Mouse (Mus musculus) MEL (cell line): ENCODE data around the gene Slc35b4. TPM values are rescaled to one million over a fixed set of nuclear protein-coding genes. Genes with fewer than 3 reads are reported as not detected.

ENCODE experiments used
- DNase-seq: peaks from one replicate; pipeline ENCODE4 v3.0.0; 2011; ENCODE audit warnings: low read depth, low spot score
- H3K27ac ChIP-seq: 2 replicates; pipeline ENCODE4 v1.5.1; 2012; ENCODE audit warnings: low read depth, mild to moderate bottlenecking, control low read depth, low read length, moderate library complexity; ENCODE audit not compliant: control insufficient read depth
- H3K27me3 ChIP-seq, 2 experiments: fragments of 150-350 bp in 1 of 2; sonication (generic) in 1 of 2; 2 replicates each; pipeline ENCODE4 v1.6.1; 2012; ENCODE audit warnings: low read length in 2 of 2, mild to moderate bottlenecking in 2 of 2, improper control_type of control experiment in 1 of 2, moderate library complexity in 1 of 2; ENCODE audit not compliant: insufficient read depth in 2 of 2, control insufficient read depth in 1 of 2
- H3K36me3 ChIP-seq, 2 experiments: 2 replicates each; pipeline ENCODE4 v1.6.1; 2012 to 2014; ENCODE audit warnings: low read length in 2 of 2, improper control_type of control experiment in 1 of 2, inconsistent platforms in 1 of 2, mild to moderate bottlenecking in 1 of 2; ENCODE audit not compliant: insufficient read depth in 2 of 2, control insufficient read depth in 1 of 2
- H3K4me1 ChIP-seq, 2 experiments: fragments of 150-350 bp in 1 of 2; sonication (generic) in 1 of 2; 2 replicates each; pipeline ENCODE4 v1.6.1; 2012; ENCODE audit warnings: low read length in 2 of 2, improper control_type of control experiment in 1 of 2, mild to moderate bottlenecking in 1 of 2; ENCODE audit not compliant: insufficient read depth in 2 of 2, control insufficient read depth in 1 of 2
- H3K4me3 ChIP-seq, 2 experiments: fragments of 150-350 bp in 1 of 2; sonication (generic) in 1 of 2; 2 replicates each; pipeline ENCODE4 v1.5.1; 2012; ENCODE audit warnings: low read depth in 2 of 2, low read length in 2 of 2, mild to moderate bottlenecking in 2 of 2, moderate library complexity in 2 of 2, control low read depth in 1 of 2, improper control_type of control experiment in 1 of 2; ENCODE audit not compliant: control insufficient read depth in 1 of 2, insufficient read depth in 1 of 2
- H3K79me2 ChIP-seq: 2 replicates; pipeline ENCODE4 v1.6.1; 2012; ENCODE audit warnings: mild to moderate bottlenecking, low read length, moderate library complexity; ENCODE audit not compliant: control insufficient read depth, poor library complexity, insufficient read depth
- H3K9ac ChIP-seq: 2 replicates; pipeline ENCODE4 v1.6.1; 2012; ENCODE audit warnings: low read depth, mild to moderate bottlenecking, control low read depth, low read length, moderate library complexity; ENCODE audit not compliant: control insufficient read depth, poor library complexity, severe bottlenecking
- H3K9me3 ChIP-seq: fragments of 150-350 bp; sonication (generic); replicated peaks from 2 replicates; pipeline ENCODE4 v1.6.1; 2012; ENCODE audit warnings: mild to moderate bottlenecking, low read length, improper control_type of control experiment, moderate library complexity; ENCODE audit not compliant: insufficient read depth
- CHD1 ChIP-seq: IDR thresholded peaks from 2 replicates; pipeline ENCODE4 v1.6.1; 2012; ENCODE audit warnings: low read depth, mild to moderate bottlenecking, inconsistent platforms, low read length, improper control_type of control experiment
- CHD2 ChIP-seq: IDR thresholded peaks from 2 replicates; pipeline ENCODE4 v1.6.1; 2011; ENCODE audit warnings: low read length, improper control_type of control experiment
- CTCF ChIP-seq, 3 experiments: IDR thresholded peaks in 2 of 3; conservative IDR thresholded peaks in 1 of 3; 2 replicates each; pipeline ENCODE4 v1.5.1; 2011 to 2012; ENCODE audit warnings: low read length in 3 of 3, low read depth in 2 of 3, mild to moderate bottlenecking in 2 of 3, improper control_type of control experiment in 1 of 3, inconsistent platforms in 1 of 3, mixed read lengths in 1 of 3, moderate library complexity in 1 of 3; ENCODE audit not compliant: control insufficient read depth in 1 of 3, insufficient read depth in 1 of 3, poor library complexity in 1 of 3, severe bottlenecking in 1 of 3
- E2F4 ChIP-seq: IDR thresholded peaks from 2 replicates; pipeline ENCODE4 v1.6.1; 2011; ENCODE audit warnings: low read depth, low read length, improper control_type of control experiment, borderline replicate concordance
- ELF1 ChIP-seq: IDR thresholded peaks from 2 replicates; pipeline ENCODE4 v1.6.1; 2014; ENCODE audit warnings: low read depth, mild to moderate bottlenecking, inconsistent platforms, low read length, improper control_type of control experiment, moderate library complexity
- EP300 ChIP-seq, 2 experiments: IDR thresholded peaks; 2 replicates each; pipeline ENCODE4 v1.6.1; 2011; ENCODE audit warnings: improper control_type of control experiment in 2 of 2, low read length in 2 of 2, low read depth in 1 of 2, mild to moderate bottlenecking in 1 of 2
- ETS1 ChIP-seq: IDR thresholded peaks from 2 replicates; pipeline ENCODE4 v1.6.1; 2012; ENCODE audit warnings: low read depth, mild to moderate bottlenecking, inconsistent platforms, low read length, improper control_type of control experiment, moderate library complexity
- GABPA ChIP-seq: IDR thresholded peaks from 2 replicates; pipeline ENCODE4 v1.6.1; 2012; ENCODE audit warnings: low read depth, mild to moderate bottlenecking, inconsistent platforms, low read length, improper control_type of control experiment, moderate library complexity
- GATA1 ChIP-seq: IDR thresholded peaks from 2 replicates; pipeline ENCODE4 v1.6.1; 2011; ENCODE audit warnings: low read depth, low read length, improper control_type of control experiment
- HCFC1 ChIP-seq: IDR thresholded peaks from 2 replicates; pipeline ENCODE4 v1.6.1; 2012; ENCODE audit warnings: low read depth, mild to moderate bottlenecking, inconsistent platforms, low read length, improper control_type of control experiment, moderate library complexity
- JUND ChIP-seq: IDR thresholded peaks from 2 replicates; pipeline ENCODE4 v1.6.1; 2011; ENCODE audit warnings: low read depth, mild to moderate bottlenecking, improper control_type of control experiment, low read length
- MAFK ChIP-seq: IDR thresholded peaks from 2 replicates; pipeline ENCODE4 v1.6.1; 2011; ENCODE audit warnings: low read depth, mild to moderate bottlenecking, low read length, improper control_type of control experiment, borderline replicate concordance
- MAZ ChIP-seq: IDR thresholded peaks from 2 replicates; pipeline ENCODE4 v1.6.1; 2012; ENCODE audit warnings: low read depth, mild to moderate bottlenecking, inconsistent platforms, low read length, improper control_type of control experiment
- MEF2A ChIP-seq: IDR thresholded peaks from 2 replicates; pipeline ENCODE4 v1.6.1; 2014; ENCODE audit warnings: low read depth, mild to moderate bottlenecking, inconsistent platforms, low read length, improper control_type of control experiment; ENCODE audit not compliant: poor library complexity, insufficient replicate concordance, severe bottlenecking; ENCODE audit errors: extremely low read depth
- MXI1 ChIP-seq: IDR thresholded peaks from 2 replicates; pipeline ENCODE4 v1.6.1; 2011; ENCODE audit warnings: mild to moderate bottlenecking, low read depth, low read length, improper control_type of control experiment
- MYB ChIP-seq: IDR thresholded peaks from 2 replicates; pipeline ENCODE4 v1.6.1; 2011; ENCODE audit warnings: mild to moderate bottlenecking, low read depth, low read length, improper control_type of control experiment
- NELFE ChIP-seq: IDR thresholded peaks from 2 replicates; pipeline ENCODE4 v1.6.1; 2011; ENCODE audit warnings: low read depth, low read length, improper control_type of control experiment
- NRF1 ChIP-seq: IDR thresholded peaks from 2 replicates; pipeline ENCODE4 v1.6.1; 2014; ENCODE audit warnings: low read depth, mild to moderate bottlenecking, inconsistent platforms, low read length, improper control_type of control experiment, moderate library complexity; ENCODE audit not compliant: poor library complexity, insufficient read depth, severe bottlenecking
- POLR2A ChIP-seq, 2 experiments: IDR thresholded peaks; 2 replicates each; pipeline ENCODE4 v1.6.1; 2011 to 2012; ENCODE audit warnings: low read length in 2 of 2, mild to moderate bottlenecking in 2 of 2, control low read depth in 1 of 2, improper control_type of control experiment in 1 of 2, low read depth in 1 of 2, moderate library complexity in 1 of 2; ENCODE audit not compliant: control insufficient read depth in 1 of 2, insufficient read depth in 1 of 2, poor library complexity in 1 of 2
- POLR2AphosphoS2 ChIP-seq: IDR thresholded peaks from 2 replicates; pipeline ENCODE4 v1.6.1; 2011; ENCODE audit warnings: low read length, improper control_type of control experiment
- POLR2AphosphoS5 ChIP-seq: IDR thresholded peaks from 2 replicates; pipeline ENCODE4 v1.6.1; 2012; ENCODE audit warnings: low read depth, borderline replicate concordance, mild to moderate bottlenecking, inconsistent platforms, low read length, moderate library complexity, mixed read lengths
- RAD21 ChIP-seq: IDR thresholded peaks from 2 replicates; pipeline ENCODE4 v1.6.1; 2011; ENCODE audit warnings: mild to moderate bottlenecking, low read depth, low read length, improper control_type of control experiment
- SIN3A ChIP-seq: IDR thresholded peaks from 2 replicates; pipeline ENCODE4 v1.6.1; 2012; ENCODE audit warnings: low read length, improper control_type of control experiment, inconsistent platforms
- SMC3 ChIP-seq: IDR thresholded peaks from 2 replicates; pipeline ENCODE4 v1.6.1; 2011; ENCODE audit warnings: low read depth, low read length, improper control_type of control experiment
- TBP ChIP-seq: IDR thresholded peaks from 2 replicates; pipeline ENCODE4 v1.8.0; 2011; ENCODE audit warnings: low read depth, low read length, improper control_type of control experiment
- UBTF ChIP-seq: IDR thresholded peaks from 2 replicates; pipeline ENCODE4 v1.6.1; 2012; ENCODE audit warnings: low read depth, mild to moderate bottlenecking, inconsistent platforms, low read length, improper control_type of control experiment, moderate library complexity, borderline replicate concordance; ENCODE audit not compliant: insufficient read depth
- USF1 ChIP-seq: IDR thresholded peaks from 2 replicates; pipeline ENCODE4 v1.6.1; 2014; ENCODE audit warnings: low read depth, mild to moderate bottlenecking, inconsistent platforms, low read length, improper control_type of control experiment, moderate library complexity
- ZC3H11A ChIP-seq: IDR thresholded peaks from 2 replicates; pipeline ENCODE4 v1.6.1; 2012; ENCODE audit warnings: low read depth, mild to moderate bottlenecking, inconsistent platforms, low read length, improper control_type of control experiment
- ZMIZ1 ChIP-seq: IDR thresholded peaks from 2 replicates; pipeline ENCODE4 v1.6.1; 2012; ENCODE audit warnings: low read depth, mild to moderate bottlenecking, inconsistent platforms, low read length, improper control_type of control experiment, moderate library complexity
- polyA plus RNA-seq, 2 experiments: library from polyadenylated mRNA; stranded (reverse) in 1 of 2; unstranded in 1 of 2; fragments of >175 nt in 1 of 2; fragments of >200 nt in 1 of 2; gene quantifications; 2 replicates each; pipeline versions ENCODE4 v1.2.1 to v1.2.4; 2012; ENCODE audit warnings: low replicate concordance in 2 of 2, low read depth in 1 of 2; ENCODE audit not compliant: insufficient read length in 2 of 2, insufficient read depth in 1 of 2, missing spikeins in 1 of 2
- total RNA-seq: library from RNA; depleted of rRNA; stranded (reverse); fragments of 300-350 nt; gene quantifications from 2 replicates; pipeline ENCODE4 v1.2.3, GENCODE M21; 2012

Gene Slc35b4
- total and polyA plus RNA-seq, 3 experiments = 6.1 to 10.7 TPM; not detected in 1

GRCm38 (mm10) chr6:34116838-34117478 lies 60.0 kb downstream of the Slc35b4 start:
- Histone ChIP-seq H3K4me1 (no peaks in the 10 kb centered on the region), H3K79me2 (no peaks in the 10 kb centered on the region), H3K27me3 (peaks cover 1 to 8% of the 10 kb centered on the region in 2 experiments; a peak in 3 of 4 replicates), H3K4me3 (no peak overlapping the region), H3K9ac (no peak overlapping the region), H3K36me3 (no peaks in the 10 kb centered on the region), H3K27ac (no peak overlapping the region), H3K9me3 (no peaks in the 10 kb centered on the region)
- peak; percentile 2 for DNase-seq
- no peak for TF ChIP-seq CHD2
- no peak for TF ChIP-seq SIN3A
- no peak for TF ChIP-seq JUND
- TF ChIP-seq EP300 (IDR thresholded peaks at IDR 0.05; ENCODE audit: low read depth in 1 of 2, low read length in 2 of 2) = no peak
- no peak for TF ChIP-seq SMC3
- no peak for TF ChIP-seq GATA1
- no peak for TF ChIP-seq USF1
- TF ChIP-seq NELFE = no peak
- no peak for TF ChIP-seq ZC3H11A
- TF ChIP-seq MAFK = no peak
- no peak for TF ChIP-seq CHD1
- TF ChIP-seq TBP = no peak
- no peak for TF ChIP-seq MYB
- no peak for TF ChIP-seq ZMIZ1
- no peak for TF ChIP-seq MXI1
- no peak for TF ChIP-seq HCFC1
- TF ChIP-seq UBTF = no peak
- TF ChIP-seq NRF1 = no peak

DNA sequence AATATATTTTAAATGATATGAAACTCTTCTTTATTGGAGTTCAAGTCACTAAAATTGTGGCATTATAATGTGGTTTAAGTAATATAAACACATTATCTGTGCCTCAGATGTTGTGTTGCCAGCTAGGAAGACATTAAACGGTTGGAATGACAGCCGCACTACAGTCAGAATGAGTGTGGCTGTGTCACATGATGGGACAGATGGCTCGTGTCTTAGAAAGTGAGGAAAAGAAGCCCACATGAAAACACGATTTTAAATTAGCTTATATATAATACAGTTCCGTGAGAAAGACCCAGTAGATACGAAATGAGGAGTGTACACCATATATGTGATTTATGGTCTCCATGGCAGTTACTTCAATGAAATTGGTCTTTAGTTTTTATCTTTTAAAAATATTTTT lies 65.5 kb downstream of the Slc35b4 start:
- no peak for DNase-seq
- TF ChIP-seq ETS1 (no peak), MEF2A (no peak), JUND (no peak), GATA1 (no peak), GABPA (no peak), CHD2 (no peak), CTCF (IDR thresholded peaks at IDR 0.05 in 2 of 3, conservative IDR thresholded peaks at IDR 0.05 in 1 of 3; ENCODE audit: control insufficient read depth in 1 of 3, insufficient read depth in 1 of 3, low read depth in 2 of 3, low read length in 3 of 3, poor library complexity in 1 of 3, severe bottlenecking in 1 of 3) (no peak), ELF1 (no peak), MYB (no peak), POLR2AphosphoS2 (no peak), MAFK (no peak), UBTF (no peak), CHD1 (no peak), POLR2AphosphoS5 (no peak), MAZ (no peak), SIN3A (no peak), POLR2A (IDR thresholded peaks at IDR 0.05; ENCODE audit: control insufficient read depth in 1 of 2, insufficient read depth in 1 of 2, low read depth in 1 of 2, low read length in 2 of 2, poor library complexity in 1 of 2) (no peak), RAD21 (no peak), HCFC1 (no peak), E2F4 (no peak)
- no peaks in the 10 kb centered on the region for H3K79me2 ChIP-seq
- no peaks in the 10 kb centered on the region for H3K9me3 ChIP-seq
- no peaks in the 10 kb centered on the region for H3K36me3 ChIP-seq
- H3K9ac ChIP-seq = no peak overlapping the region
- H3K4me1 ChIP-seq = no peaks in the 10 kb centered on the region
- no peak overlapping the region for H3K27ac ChIP-seq
- H3K4me3 ChIP-seq = no peak overlapping the region
- no peaks in the 10 kb centered on the region; a peak in 1 of 4 replicates for H3K27me3 ChIP-seq
